Mouse (Mus musculus) forebrain, postnatal 0 days (tissue): ENCODE measurements at regions not wholly inside any gene's neighbourhood (a gene's known extent, or its start where the extent isn't known, plus 50 kb on each side); places are given as distances from the start of the nearest gene placed in this dataset.
"Not testable (repeated sequence)": the region's sequence is repeated elsewhere in the genome, so short reads cannot be mapped to it uniquely, and the experiment has no call there.

Experiments
- ATAC-seq: fragments of 200-750 bp; cut with Nextera tagmentation; 2 replicates; pipeline ENCODE4 v1.8.0; 2017; ENCODE audit warnings: mild to moderate bottlenecking, moderate library complexity
- DNase-seq: peaks from one replicate; pipeline ENCODE4 v3.0.0-alpha.2; 2015
- H3K27ac ChIP-seq: fragments of 300-500 bp; sonication (generic); 2 replicates; pipeline ENCODE4 v1.5.1; 2014; ENCODE audit warnings: low read depth, mild to moderate bottlenecking, antibody characterized with exemption, low read length, moderate library complexity, mixed read lengths
- H3K27me3 ChIP-seq: fragments of 300-500 bp; sonication (generic); 2 replicates; pipeline ENCODE4 v1.6.1; 2014; ENCODE audit warnings: mild to moderate bottlenecking, low read length, mixed read lengths; ENCODE audit not compliant: insufficient read depth
- H3K36me3 ChIP-seq: fragments of 300-500 bp; sonication (generic); 2 replicates; pipeline ENCODE4 v1.6.1; 2014; ENCODE audit warnings: mild to moderate bottlenecking, moderate library complexity; ENCODE audit not compliant: insufficient read depth
- H3K4me1 ChIP-seq: fragments of 300-500 bp; sonication (generic); 2 replicates; pipeline ENCODE4 v1.6.1; 2014; ENCODE audit warnings: antibody characterized with exemption; ENCODE audit not compliant: insufficient read depth
- H3K4me2 ChIP-seq: fragments of 300-500 bp; sonication (generic); 2 replicates; pipeline ENCODE4 v1.6.1; 2014; ENCODE audit warnings: low read depth, mild to moderate bottlenecking, moderate library complexity
- H3K4me3 ChIP-seq: fragments of 300-500 bp; sonication (generic); 2 replicates; pipeline ENCODE4 v1.5.1; 2014; ENCODE audit warnings: low read depth, low read length, mixed read lengths
- H3K9ac ChIP-seq: fragments of 300-500 bp; sonication (generic); 2 replicates; pipeline ENCODE4 v1.6.1; 2014; ENCODE audit warnings: mild to moderate bottlenecking
- H3K9me3 ChIP-seq: fragments of 300-500 bp; sonication (generic); 2 replicates; pipeline ENCODE4 v1.6.1; 2016; ENCODE audit warnings: low read length
- CTCF ChIP-seq: sonication (generic); IDR thresholded peaks from 2 replicates; pipeline ENCODE4 v1.5.1; 2016; ENCODE audit warnings: antibody characterized with exemption, control low read depth, low read depth
- WGBS: fragments of 180-500 bp; shearing (Covaris S2); extraction: QIAGEN DNeasy Blood & Tissue Kit; methylation state at CpG from one replicate; pipeline ENCODE4 v1.1.7; 2014; 5-methylcytosine and 5-hydroxymethylcytosine counted together

- not testable (repeated sequence) for H3K4me2 ChIP-seq, H3K9ac ChIP-seq, H3K36me3 ChIP-seq, H3K4me3 ChIP-seq, ATAC-seq, DNase-seq, H3K27me3 ChIP-seq, H3K9me3 ChIP-seq, H3K27ac ChIP-seq, H3K4me1 ChIP-seq
- WGBS = 94% methylated on average over 2 of the region's 2 CpGs
These were observed 393.2 kb downstream of the Gpm6a start for GRCm38 (mm10) chr8:55347851-55348250.

GRCm38 (mm10) chr8:55359851-55360250, 405.2 kb downstream of the Gpm6a start:
- H3K4me1 ChIP-seq, H3K4me3 ChIP-seq, H3K9me3 ChIP-seq, H3K4me2 ChIP-seq, ATAC-seq, H3K27me3 ChIP-seq, H3K27ac ChIP-seq, H3K9ac ChIP-seq, DNase-seq, H3K36me3 ChIP-seq: not testable (repeated sequence)
- WGBS = 88% methylated on average over 10 of the region's 11 CpGs

DNA sequence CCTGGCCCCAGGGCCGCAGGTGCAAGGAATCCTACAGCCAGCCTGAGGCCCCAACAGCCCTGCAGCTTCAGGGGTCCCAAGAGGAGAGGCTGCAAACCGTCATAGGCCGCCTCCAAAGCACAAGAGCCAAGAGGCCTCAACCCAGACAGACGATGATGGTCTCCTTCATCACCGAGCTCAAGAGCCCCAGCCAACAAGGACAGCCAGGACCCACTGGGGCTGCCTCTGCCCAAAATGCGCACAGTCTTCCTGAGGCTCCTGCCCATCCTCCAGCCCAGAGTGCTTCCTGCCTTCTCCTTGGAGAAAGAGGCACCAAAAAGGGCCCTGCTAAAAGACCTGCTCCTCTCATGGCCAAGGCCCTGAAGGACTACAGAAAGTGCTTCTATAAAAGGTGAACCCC, 412.8 kb downstream of the Gpm6a start:
- H3K9me3 ChIP-seq, H3K36me3 ChIP-seq, DNase-seq, H3K4me3 ChIP-seq, H3K27me3 ChIP-seq, H3K4me1 ChIP-seq, H3K4me2 ChIP-seq, H3K27ac ChIP-seq, ATAC-seq, H3K9ac ChIP-seq: not testable (repeated sequence)
- 100% methylated on average over 4 of the region's 6 CpGs for WGBS

DNA sequence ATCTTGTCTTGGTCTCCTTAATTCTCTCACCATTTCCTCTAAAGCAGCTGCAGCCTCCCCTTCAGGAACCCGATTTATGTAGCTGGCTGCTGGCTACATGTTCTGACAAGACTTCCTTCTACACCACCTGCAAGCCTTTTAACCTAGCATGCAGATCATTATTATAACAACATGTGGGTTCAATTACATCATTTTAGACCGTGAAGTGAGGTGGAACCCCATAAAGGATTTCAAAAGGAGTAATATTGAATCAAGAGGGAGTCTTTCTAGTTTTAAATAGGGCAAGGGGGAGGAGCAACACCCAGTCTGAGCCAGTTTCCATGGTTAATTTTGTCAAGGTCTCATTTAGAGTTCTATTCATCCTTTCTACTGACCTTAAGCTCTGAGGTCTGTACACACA, 442.4 kb downstream of the Gpm6a start:
- no peaks in the 10 kb centered on the region for H3K27me3 ChIP-seq
- no peak overlapping the region for H3K27ac ChIP-seq
- ATAC-seq (no peak), DNase-seq (no peak)
- no peak for TF ChIP-seq CTCF
- no peak overlapping the region for H3K9ac ChIP-seq
- no peaks in the 10 kb centered on the region for H3K9me3 ChIP-seq
- H3K4me1 ChIP-seq = no peaks in the 10 kb centered on the region
- H3K36me3 ChIP-seq = no peaks in the 10 kb centered on the region
- no peak overlapping the region for H3K4me3 ChIP-seq
- no peak overlapping the region for H3K4me2 ChIP-seq
- WGBS = 51% methylated on average over 2 of the region's 2 CpGs

- peak; percentile 21 for TF ChIP-seq CTCF
- H3K9me3 ChIP-seq = no peaks in the 10 kb centered on the region
- H3K9ac ChIP-seq = no peak overlapping the region
- no peak for ATAC-seq
- no peak overlapping the region for H3K27ac ChIP-seq
- H3K4me1 ChIP-seq = no peaks in the 10 kb centered on the region
- no peak overlapping the region for H3K4me2 ChIP-seq
- no peaks in the 10 kb centered on the region for H3K36me3 ChIP-seq
- no peak overlapping the region for H3K4me3 ChIP-seq
- no peaks in the 10 kb centered on the region for H3K27me3 ChIP-seq
- no peak for DNase-seq
These were observed 443.7 kb downstream of the Gpm6a start for GRCm38 (mm10) chr8:55398331-55398730.

DNA sequence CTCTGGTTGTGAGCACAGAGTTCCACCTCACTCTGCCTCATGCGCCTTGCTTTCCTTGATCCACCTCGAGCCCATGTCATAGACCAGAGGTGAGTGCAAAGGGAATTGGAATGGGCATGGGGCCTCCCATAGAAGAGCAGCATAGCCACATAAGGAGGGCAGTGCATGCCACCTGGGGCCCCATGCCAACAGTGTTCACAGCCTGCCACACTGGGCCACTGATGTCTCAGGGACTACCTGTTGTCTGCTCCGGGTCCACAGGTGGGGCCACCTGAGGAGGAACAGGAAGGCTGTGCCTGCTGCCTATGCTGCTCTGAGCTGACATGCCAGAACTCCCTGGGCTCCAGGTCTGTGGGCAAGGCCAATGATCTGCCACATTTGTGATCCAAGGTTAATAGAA, 445.8 kb downstream of the Gpm6a start:
- 89% methylated on average over 3 of the region's 3 CpGs for WGBS
- H3K27ac ChIP-seq = no peak overlapping the region
- H3K36me3 ChIP-seq = no peaks in the 10 kb centered on the region
- H3K4me2 ChIP-seq = no peak overlapping the region
- TF ChIP-seq CTCF = no peak
- H3K9me3 ChIP-seq = no peaks in the 10 kb centered on the region
- H3K27me3 ChIP-seq = no peaks in the 10 kb centered on the region
- ATAC-seq (no peak), DNase-seq (no peak)
- H3K4me1 ChIP-seq = no peaks in the 10 kb centered on the region
- no peak overlapping the region for H3K9ac ChIP-seq
- no peak overlapping the region for H3K4me3 ChIP-seq

- H3K36me3 ChIP-seq, H3K4me1 ChIP-seq, ATAC-seq, H3K9me3 ChIP-seq, H3K27ac ChIP-seq, H3K4me3 ChIP-seq, H3K27me3 ChIP-seq, H3K4me2 ChIP-seq, DNase-seq, H3K9ac ChIP-seq: not testable (repeated sequence)
- WGBS = 7% methylated on average over 1 of the region's 1 CpGs
- TF ChIP-seq CTCF = peak; percentile 28; the same call in 1 of the 2 replicates
These were observed 452.3 kb downstream of the Gpm6a start for GRCm38 (mm10) chr8:55406903-55407302.
